Mouse (Mus musculus) Patski (cell line): ENCODE results near the gene Armh2. TPM values are rescaled to one million over a fixed set of nuclear protein-coding genes. Genes with fewer than 3 reads are reported as not detected.
"Not testable (repeated sequence)": the region's sequence is repeated elsewhere in the genome, so short reads cannot be mapped to it uniquely, and the experiment has no call there.

ENCODE experiments used
- ATAC-seq: fragments of 100-300 bp; one replicate; pipeline ENCODE4 v1.8.0; 2021
- CTCF ChIA-PET: fragments of 350-600 bp; sonication (Branson Sonifier 250); formaldehyde crosslinking; loops from one replicate; lab custom pipeline; 2022; ENCODE audit warnings: inconsistent platforms; lab: Charles Lee
- POLR2A ChIA-PET: fragments of 350-600 bp; sonication (Branson Sonifier 250); formaldehyde crosslinking; loops from one replicate; lab custom pipeline; 2022; ENCODE audit warnings: antibody characterized with exemption, inconsistent platforms; lab: Charles Lee
- DNase-seq: peaks from one replicate; pipeline ENCODE4 v3.0.0-alpha.2; 2011; ENCODE audit warnings: low read depth, low spot score
- H3K27me3 ChIP-seq: fragments of 371-371 bp; one replicate; pipeline ENCODE4 v1.5.1; 2021
- CTCF ChIP-seq: fragments of 100-300 bp; IDR thresholded peaks from one replicate; pipeline ENCODE4 v1.5.1; 2021
- in situ Hi-C: fragments of 300-500 bp; cut with MboI; formaldehyde crosslinking; loops from 3 replicates; pipeline ENCODE4 v1.11.1; 2018; ENCODE audit warnings: low pct_unique_long_range_greater_than_20kb, mixed read lengths
- polyA plus RNA-seq: library from polyadenylated mRNA; unstranded; gene quantifications from one replicate; pipeline ENCODE4 v1.2.3, GENCODE M21; 2021

Armh2 gene
- polyA plus RNA-seq, 1 experiment from 2014 or later = not detected

DNA sequence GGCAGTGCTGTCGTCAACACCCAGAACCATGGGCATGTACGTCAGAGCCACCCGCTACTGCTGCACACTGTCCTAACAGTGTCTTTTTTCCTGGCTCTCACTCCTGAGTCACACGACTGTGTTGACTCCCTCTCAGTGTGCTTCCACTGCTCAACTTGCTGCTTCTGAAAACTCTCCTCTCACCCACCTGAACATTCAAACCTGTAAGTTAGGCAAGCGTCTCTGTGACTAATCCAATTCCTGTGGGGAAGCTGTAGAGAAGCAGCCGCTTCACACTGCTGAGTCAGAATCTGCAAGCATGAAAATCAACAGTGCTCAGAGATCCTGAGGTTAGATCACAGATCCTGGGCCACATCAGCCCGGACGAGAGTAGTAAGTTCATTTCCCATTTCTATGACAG is 10.4 kb downstream of the Armh2 start:
- no peak for TF ChIP-seq CTCF
- no peak for DNase-seq
- CTCF ChIA-PET = interaction anchor here (0.8 to 1.8 kb wide), 4 partner anchors 11 to 24 kb away, joined by 3 to 5 read pairs (median 4); partner anchors contain the start of gene Armh2
- POLR2A ChIA-PET = no interaction called here
- H3K27me3 ChIP-seq = no peaks in the 10 kb centered on the region
- peak; percentile 71 for ATAC-seq
- in situ Hi-C loops = no loop called here

DNA sequence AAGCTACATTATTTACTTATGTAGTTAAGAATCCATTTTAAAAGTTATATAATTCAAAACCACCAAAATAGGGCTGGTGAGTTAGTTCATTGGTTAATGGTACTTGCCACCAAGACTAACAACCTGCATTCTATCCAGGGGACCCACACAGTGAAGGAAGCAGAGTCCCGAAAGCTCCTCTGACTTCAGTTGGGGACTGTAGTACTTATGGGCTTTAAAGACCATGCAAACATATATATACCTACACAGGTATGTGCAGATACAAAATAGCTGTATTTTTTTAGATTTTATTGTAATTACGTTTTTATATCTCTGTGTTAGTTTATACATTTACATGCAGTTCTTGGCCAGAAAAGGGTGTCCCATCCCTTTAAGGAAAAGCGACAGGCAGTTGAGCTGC is 15.7 kb downstream of the Armh2 start:
- ATAC-seq = no peak
- ChIA-PET POLR2A (interaction anchor here (0.6 kb wide), 1 partner anchor 281 kb away, joined by 3 read pairs; no protein-coding TSS in a partner anchor), CTCF (interaction anchor here (1.0 to 1.4 kb wide), 2 partner anchors 10 to 16 kb away, joined by 3 to 6 read pairs; partner anchors contain the start of gene Armh2)
- in situ Hi-C loops = no loop called here
- TF ChIP-seq CTCF = no peak
- H3K27me3 ChIP-seq = no peaks in the 10 kb centered on the region
- DNase-seq = no peak

DNA sequence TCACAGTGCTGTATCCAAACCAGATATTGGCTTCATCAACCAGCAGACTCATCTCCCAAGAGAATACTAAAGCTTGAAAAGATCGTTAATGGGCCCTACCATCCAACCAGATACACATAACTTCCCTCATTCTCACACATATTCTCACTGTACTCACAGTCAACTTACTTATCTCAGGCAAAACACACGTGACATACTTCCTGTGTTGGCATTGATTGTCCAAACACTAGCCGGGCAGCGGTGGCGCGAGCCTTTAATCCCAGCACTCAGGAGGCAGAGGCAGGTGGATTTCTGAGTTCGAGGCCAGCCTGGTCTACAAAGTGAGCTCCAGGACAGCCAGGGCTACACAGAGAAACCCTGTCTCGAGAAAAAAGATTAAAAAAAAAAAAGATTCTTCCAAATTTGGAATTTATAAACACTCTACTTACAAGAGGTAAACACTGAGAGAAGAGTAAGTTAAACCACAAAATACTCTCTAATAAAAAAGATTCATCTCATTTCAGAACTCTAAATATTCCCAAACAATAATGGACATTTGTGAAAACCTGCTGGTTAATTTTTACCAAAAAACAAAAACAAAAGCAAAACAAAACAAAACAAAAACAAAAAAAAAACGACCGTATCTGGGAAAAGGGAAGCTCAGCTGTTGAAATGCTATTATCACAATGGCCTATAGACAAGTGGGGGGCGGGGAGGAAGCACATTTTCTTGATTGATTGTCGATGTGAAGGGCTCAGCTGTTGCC is 17.0 kb downstream of the Armh2 start:
- DNase-seq = no peak
- CTCF ChIA-PET = interaction anchor here (1.0 to 1.4 kb wide), 2 partner anchors 11 to 17 kb away, joined by 3 to 6 read pairs; partner anchors contain the start of gene Armh2

DNA sequence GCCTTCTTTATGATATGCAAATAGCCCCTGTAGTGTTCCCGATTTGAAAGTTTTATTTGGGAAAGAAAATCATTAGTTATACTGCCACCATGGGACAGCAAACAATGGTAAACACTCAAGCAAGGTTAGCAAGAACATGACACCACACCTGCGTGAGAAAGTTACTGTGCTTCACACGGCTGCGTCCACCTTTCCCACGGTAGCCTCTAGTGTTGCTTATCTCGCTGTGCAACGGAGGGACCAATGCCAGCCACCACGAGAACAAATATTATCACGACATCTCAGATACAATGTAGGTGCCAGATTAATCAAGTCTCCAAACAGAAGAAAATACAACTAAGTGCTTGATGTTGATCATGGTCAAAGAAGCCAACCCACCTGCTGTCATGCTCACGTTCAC is 18.4 kb downstream of the Armh2 start:
- CTCF ChIA-PET = interaction anchor here (1.1 kb wide), 1 partner anchor 23 kb away, joined by 4 read pairs; no protein-coding TSS in a partner anchor
- TF ChIP-seq CTCF = no peak
- in situ Hi-C loops = no loop called here
- no peaks in the 10 kb centered on the region for H3K27me3 ChIP-seq
- ATAC-seq (no peak), DNase-seq (no peak)
- POLR2A ChIA-PET = no interaction called here

More for the DNA sequence above, 17.0 kb downstream of the Armh2 start:
- in situ Hi-C loops = no loop called here
- no peak for TF ChIP-seq CTCF
- no peak for ATAC-seq
- POLR2A ChIA-PET = interaction anchor here (0.6 kb wide), 1 partner anchor 21 kb away, joined by 3 read pairs; no protein-coding TSS in a partner anchor
- no peaks in the 10 kb centered on the region for H3K27me3 ChIP-seq

DNA sequence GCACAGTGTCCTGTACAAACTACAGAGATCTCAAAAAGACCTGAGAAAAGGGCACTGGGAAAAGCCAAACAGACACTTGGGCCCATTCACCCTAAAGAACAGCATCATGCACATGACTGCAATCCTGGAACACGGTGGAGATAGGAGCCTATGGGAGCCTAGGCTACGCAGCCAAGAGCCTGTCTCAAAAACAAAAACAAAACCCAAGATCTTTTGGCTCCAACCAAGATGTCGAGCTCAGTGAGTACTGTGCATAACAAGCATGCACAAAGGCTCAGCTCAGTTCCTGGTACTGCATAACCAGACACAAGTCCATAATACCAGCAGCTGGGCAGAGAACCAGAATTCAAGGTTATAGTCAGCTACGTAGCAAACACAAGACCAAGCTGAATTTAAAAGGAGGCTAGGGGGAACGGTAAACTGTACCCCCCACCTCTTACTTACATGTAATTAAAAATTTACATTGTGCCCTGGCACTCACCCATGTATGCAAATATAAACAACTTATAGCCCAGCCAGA is 19.4 kb downstream of the Armh2 start:
- ChIA-PET CTCF (no interaction called here), POLR2A (no interaction called here)
- H3K27me3 ChIP-seq = no peaks in the 10 kb centered on the region
- in situ Hi-C loops = no loop called here
- ATAC-seq (no peak), DNase-seq (no peak)
- no peak for TF ChIP-seq CTCF

- in situ Hi-C loops = no loop called here
- DNase-seq (no peak), ATAC-seq (no peak)
- CTCF ChIA-PET = no interaction called here
- POLR2A ChIA-PET = no interaction called here
- TF ChIP-seq CTCF = no peak
- no peaks in the 10 kb centered on the region for H3K27me3 ChIP-seq
Observed at GRCm38 (mm10) chr13:24761083-24761402, 20.0 kb downstream of the Armh2 start.

- DNase-seq (no peak), ATAC-seq (peak; percentile 95)
- no peak for TF ChIP-seq CTCF
- ChIA-PET CTCF (no interaction called here), POLR2A (no interaction called here)
- in situ Hi-C loops = no loop called here
- no peaks in the 10 kb centered on the region for H3K27me3 ChIP-seq
Observed at GRCm38 (mm10) chr13:24761403-24762227, 20.6 kb downstream of the Armh2 start, which contains the start of gene Gmnn. Gene Gmnn (minus strand): TSS chr13:24761923.

- no peak for TF ChIP-seq CTCF
- ATAC-seq (no peak), DNase-seq (no peak)
- POLR2A ChIA-PET = no interaction called here
- H3K27me3 ChIP-seq = no peaks in the 10 kb centered on the region
- CTCF ChIA-PET = no interaction called here
- in situ Hi-C loops = no loop called here
Observed at GRCm38 (mm10) chr13:24762254-24762653, 21.2 kb downstream of the Armh2 start.

DNA sequence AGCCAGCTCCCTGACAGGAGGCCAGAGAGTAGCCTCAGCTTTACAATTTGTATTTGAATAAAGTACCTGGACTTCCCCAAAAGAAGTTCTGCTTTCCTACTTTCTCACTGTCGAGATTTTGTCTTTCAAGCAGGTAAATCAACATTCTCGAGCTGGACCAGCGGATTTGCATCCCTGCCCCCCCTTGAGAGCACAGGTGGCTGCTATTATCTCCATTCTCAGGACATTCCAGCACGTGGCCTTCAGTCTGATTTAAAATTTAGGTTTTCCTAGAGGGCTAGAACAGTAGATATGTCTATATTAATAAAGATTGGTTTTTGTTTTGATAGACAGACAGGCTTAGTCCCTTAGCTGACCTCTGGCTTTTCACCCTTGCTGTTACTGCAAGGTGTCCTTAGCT is 26.8 kb downstream of the Armh2 start:
- CTCF ChIA-PET, H3K27me3 ChIP-seq, ATAC-seq, POLR2A ChIA-PET, DNase-seq, in situ Hi-C loops: not testable (repeated sequence)

DNA sequence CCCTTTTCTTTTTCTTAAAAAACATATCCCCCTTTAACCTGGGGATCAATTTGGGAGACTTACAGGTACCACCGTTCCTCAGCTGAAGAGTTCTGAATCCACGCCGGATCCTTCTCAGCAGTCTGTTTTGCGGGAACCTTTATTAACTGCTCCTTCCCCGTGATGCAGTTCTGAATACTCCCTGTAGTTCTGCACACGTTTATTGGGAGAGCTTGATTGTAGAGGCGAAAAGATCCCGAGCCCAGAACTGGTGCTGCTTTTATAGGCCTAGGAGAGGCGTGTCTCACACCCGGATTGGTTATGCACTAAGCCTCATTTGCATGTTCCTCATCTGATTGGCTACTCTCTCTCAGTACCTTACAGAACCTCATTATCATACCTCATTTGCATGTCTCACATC is 30.4 kb downstream of the Armh2 start:
- ATAC-seq, CTCF ChIA-PET, in situ Hi-C loops, H3K27me3 ChIP-seq, POLR2A ChIA-PET, DNase-seq: not testable (repeated sequence)
